Mouse (Mus musculus) A20 (cell line): ENCODE data around the gene Gm14305.
"Not testable (repeated sequence)": the region's sequence is repeated elsewhere in the genome, so short reads cannot be mapped to it uniquely, and the experiment has no call there.

ENCODE experiments used
- DNase-seq: peaks from one replicate; pipeline ENCODE4 v3.0.0-alpha.2; 2011; ENCODE audit warnings: low read depth, low spot score

The Gm14305 gene

GRCm38 (mm10) chr2:176708051-176708450, at the start of gene Gm14305:
TSS of gene Gm14305 (plus strand) at chr2:176708328.
- not testable (repeated sequence) for DNase-seq

GRCm38 (mm10) chr2:176670222-176670621, 37.9 kb upstream of the Gm14305 start, which contains the start of gene Zfp973:
TSS of gene Zfp973 (plus strand) at chr2:176670522.
- not testable (repeated sequence) for DNase-seq
